Mouse (Mus musculus): ENCODE measurements around the gene Tada2b. TPM values are rescaled to one million over a fixed set of nuclear protein-coding genes. Genes with fewer than 3 reads are reported as not detected.
A peak's percentile ranks its signal among the peaks of the same experiment; 100 is the strongest.

The Tada2b gene
- total and polyA plus RNA-seq, 3 experiments: 9.6 to 24.9 TPM; not detected in 1

DNA sequence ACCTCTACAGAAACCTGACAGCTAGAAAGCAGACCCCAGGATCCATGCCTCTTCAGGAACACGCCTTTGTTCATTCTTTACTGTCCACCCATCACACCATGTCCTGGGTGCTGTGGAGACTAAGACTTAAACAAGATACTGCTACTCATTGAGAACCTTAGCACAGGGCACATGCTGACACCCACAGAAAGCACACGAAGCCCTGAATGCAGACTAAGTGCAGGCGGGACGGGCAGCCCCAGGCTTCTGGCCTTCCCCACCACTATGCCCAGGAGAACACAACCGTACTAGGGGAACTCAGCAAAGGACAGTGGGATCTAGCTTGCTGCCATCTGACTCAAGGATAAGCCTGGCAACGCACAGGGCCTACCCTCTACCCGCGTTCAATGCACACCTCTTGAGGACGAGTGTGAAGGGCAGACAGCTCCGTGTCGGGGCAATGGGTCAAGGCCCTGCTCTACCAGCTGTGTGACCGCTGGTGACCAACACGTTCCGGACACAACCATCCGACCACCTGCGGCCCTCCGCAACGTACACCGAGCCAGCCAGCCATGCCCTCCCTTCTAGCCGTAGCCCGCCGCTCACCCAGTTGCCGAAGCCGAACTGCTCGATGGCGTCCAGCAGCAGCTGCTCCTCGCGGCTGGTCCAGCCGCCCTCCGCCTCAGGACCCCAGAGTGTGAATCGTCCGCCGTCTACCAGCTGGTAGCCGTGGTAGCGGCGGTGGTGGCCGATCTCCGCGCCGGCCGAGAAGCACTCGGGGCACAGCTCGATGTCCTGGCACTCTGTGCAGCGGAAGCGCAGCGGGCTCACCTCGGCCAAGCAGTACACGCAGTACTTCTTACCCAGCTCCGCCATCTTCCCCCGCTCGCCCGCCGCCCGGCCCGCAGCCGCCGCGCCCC is 633 bp downstream of the Tada2b start:
- H3K27ac ChIP-seq (ENCODE audit: control insufficient read depth, low read depth, low read length): no peak overlapping the region
- peak overlapping the region; percentile 63 to 98 for H3K4me3 ChIP-seq (ENCODE audit: control insufficient read depth in 1 of 2, insufficient read depth in 1 of 2, low read depth in 2 of 2, low read length in 2 of 2)
- no peaks in the 10 kb centered on the region for H3K9me3 ChIP-seq (replicated peaks; ENCODE audit: insufficient read depth, low read length)
- peak overlapping the region; percentile 69 for H3K9ac ChIP-seq (ENCODE audit: control insufficient read depth, low read depth, low read length, poor library complexity, severe bottlenecking)
- peaks cover 0 to 23% of the 10 kb centered on the region in 2 experiments; a peak in 3 of 4 replicates for H3K36me3 ChIP-seq (ENCODE audit: control insufficient read depth in 1 of 2, insufficient read depth in 2 of 2, low read length in 2 of 2)
- H3K4me1 ChIP-seq (ENCODE audit: control insufficient read depth in 1 of 2, insufficient read depth in 2 of 2, low read length in 2 of 2): peaks cover 14 to 30% of the 10 kb centered on the region in 2 experiments
- peaks cover 52% of the 10 kb centered on the region for H3K79me2 ChIP-seq (ENCODE audit: control insufficient read depth, insufficient read depth, low read length, poor library complexity)
- DNase-seq (ENCODE audit: low read depth, low spot score): peak; percentile 73
- H3K27me3 ChIP-seq (ENCODE audit: control insufficient read depth in 1 of 2, insufficient read depth in 2 of 2, low read length in 2 of 2): no peaks in the 10 kb centered on the region
- TF ChIP-seq CTCF (IDR thresholded peaks at IDR 0.05 in 2 of 3, conservative IDR thresholded peaks at IDR 0.05 in 1 of 3; ENCODE audit: control insufficient read depth in 1 of 3, insufficient read depth in 1 of 3, low read depth in 2 of 3, low read length in 3 of 3, poor library complexity in 1 of 3, severe bottlenecking in 1 of 3) (no peak), MEF2A (IDR thresholded peaks at IDR 0.05; ENCODE audit: extremely low read depth, insufficient replicate concordance, low read depth, low read length, poor library complexity, severe bottlenecking) (no peak), GABPA (IDR thresholded peaks at IDR 0.05; ENCODE audit: low read depth, low read length) (no peak), MAZ (IDR thresholded peaks at IDR 0.05; ENCODE audit: low read depth, low read length) (no peak), TBP (IDR thresholded peaks at IDR 0.05; ENCODE audit: low read depth, low read length) (no peak), MXI1 (IDR thresholded peaks at IDR 0.05; ENCODE audit: low read depth, low read length) (peak; percentile 36), NRF1 (IDR thresholded peaks at IDR 0.05; ENCODE audit: insufficient read depth, low read depth, low read length, poor library complexity, severe bottlenecking) (no peak), TAL1 (IDR thresholded peaks at IDR 0.05; ENCODE audit: low read length) (no peak), MAFK (IDR thresholded peaks at IDR 0.05; ENCODE audit: borderline replicate concordance, low read depth, low read length) (no peak), ZNF384 (IDR thresholded peaks at IDR 0.05; ENCODE audit: low read depth, low read length) (no peak), CHD2 (IDR thresholded peaks at IDR 0.05; ENCODE audit: low read length) (no peak), KAT2A (conservative IDR thresholded peaks at IDR 0.05; ENCODE audit: low read depth, low read length) (no peak), SMC3 (IDR thresholded peaks at IDR 0.05; ENCODE audit: low read depth, low read length) (no peak; the same call in 1 of the 2 replicates), ETS1 (IDR thresholded peaks at IDR 0.05; ENCODE audit: low read depth, low read length) (no peak), RAD21 (IDR thresholded peaks at IDR 0.05; ENCODE audit: low read depth, low read length) (no peak), NELFE (IDR thresholded peaks at IDR 0.05; ENCODE audit: low read depth, low read length) (peak; percentile 38; the same call in 1 of the 2 replicates), JUND (IDR thresholded peaks at IDR 0.05; ENCODE audit: low read depth, low read length) (no peak), SIN3A (IDR thresholded peaks at IDR 0.05; ENCODE audit: low read length) (peak; percentile 23), POLR2AphosphoS5 (IDR thresholded peaks at IDR 0.05; ENCODE audit: borderline replicate concordance, low read depth, low read length) (no peak), E2F4 (IDR thresholded peaks at IDR 0.05; ENCODE audit: borderline replicate concordance, low read depth, low read length) (0 out of 2 replicates have a peak, but pooled peaks have one; percentile 5), MAX (IDR thresholded peaks at IDR 0.05; ENCODE audit: low read length) (0 out of 2 replicates have a peak, but pooled peaks have one; percentile 51), RCOR1 (IDR thresholded peaks at IDR 0.05; ENCODE audit: low read depth, low read length) (no peak), UBTF (IDR thresholded peaks at IDR 0.05; ENCODE audit: borderline replicate concordance, insufficient read depth, low read depth, low read length) (no peak; the same call in 1 of the 2 replicates), USF1 (IDR thresholded peaks at IDR 0.05; ENCODE audit: low read depth, low read length) (no peak), CHD1 (IDR thresholded peaks at IDR 0.05; ENCODE audit: low read depth, low read length) (no peak), ZMIZ1 (IDR thresholded peaks at IDR 0.05; ENCODE audit: low read depth, low read length) (no peak), POLR2A (IDR thresholded peaks at IDR 0.05; ENCODE audit: control insufficient read depth in 1 of 2, insufficient read depth in 1 of 2, low read depth in 1 of 2, low read length in 2 of 2, poor library complexity in 1 of 2) (no peak), GATA1 (IDR thresholded peaks at IDR 0.05; ENCODE audit: low read depth, low read length) (no peak), ZKSCAN1 (IDR thresholded peaks at IDR 0.05; ENCODE audit: low read depth, low read length) (no peak), MYC (IDR thresholded peaks at IDR 0.05; ENCODE audit: low read depth, low read length) (0 out of 2 replicates have a peak, but pooled peaks have one; percentile 19), ZC3H11A (IDR thresholded peaks at IDR 0.05; ENCODE audit: low read depth, low read length) (no peak), MYB (IDR thresholded peaks at IDR 0.05; ENCODE audit: low read depth, low read length) (no peak), POLR2AphosphoS2 (IDR thresholded peaks at IDR 0.05; ENCODE audit: low read length) (no peak), USF2 (IDR thresholded peaks at IDR 0.05; ENCODE audit: borderline replicate concordance in 1 of 2, insufficient read depth in 1 of 2, low read depth in 1 of 2, low read length in 2 of 2) (no peak), TCF12 (IDR thresholded peaks at IDR 0.05; ENCODE audit: low read depth, low read length) (no peak)

Measured in MEL (cell line).